Comparison of ENCODE assay signal across 8 mouse cellular contexts in genomic region chr4:45106409-45106808, GRCm38 (mm10). TPM values are rescaled to one million over a fixed set of nuclear protein-coding genes. Genes with fewer than 3 reads are reported as not detected.
A peak's percentile ranks its signal among the peaks of the same experiment; 100 is the strongest.
DNase-seq lines count a peak whose midpoint lies in the region; ATAC-seq and TF ChIP-seq lines count a peak whose summit lies in the region.

No protein-coding gene starts in this region.

- H3K27ac ChIP-seq in heart, embryonic 16.5 days (ENCODE audit: low read length) = no peak overlapping the region
- H3K27ac ChIP-seq in ES-E14 (ENCODE audit: insufficient read depth, low read depth, low read length, poor library complexity, severe bottlenecking) = no peak overlapping the region; the same call in 1 of the 2 replicates
- H3K27ac ChIP-seq in hindbrain, embryonic 12.5 days = no peak overlapping the region
- no peak overlapping the region for H3K27ac ChIP-seq in midbrain, embryonic 11.5 days (ENCODE audit: low read depth, low read length)

- in situ Hi-C loops in ES-E14 (cut with MboI; ENCODE audit: low sequenced_read_pairs in 2 of 2, unreplicated experiment in 2 of 2) = no loop called here

- H3K4me1 ChIP-seq in heart, embryonic 16.5 days (ENCODE audit: control insufficient read depth, insufficient read depth, low read length) = peaks cover 10% of the 10 kb centered on the region
- H3K4me1 ChIP-seq in ES-E14 (ENCODE audit: control insufficient read depth in 2 of 2, insufficient read depth in 2 of 2, low read length in 2 of 2, poor library complexity in 1 of 2) = peaks cover 0 to 8% of the 10 kb centered on the region in 2 experiments; a peak in 2 of 4 replicates
- H3K4me1 ChIP-seq in hindbrain, embryonic 12.5 days = peaks cover 19% of the 10 kb centered on the region
- peaks cover 7% of the 10 kb centered on the region for H3K4me1 ChIP-seq in midbrain, embryonic 11.5 days (ENCODE audit: control insufficient read depth, insufficient read depth, low read length)

- H3K27me3 ChIP-seq in heart, embryonic 16.5 days (ENCODE audit: control insufficient read depth, insufficient read depth, low read length) = no peaks in the 10 kb centered on the region
- no peaks in the 10 kb centered on the region for H3K27me3 ChIP-seq in hindbrain, embryonic 12.5 days
- H3K27me3 ChIP-seq in midbrain, embryonic 11.5 days (ENCODE audit: control insufficient read depth, insufficient read depth, low read length) = no peaks in the 10 kb centered on the region

- no peak overlapping the region; the same call in 1 of the 2 replicates for H3K9ac ChIP-seq in heart, embryonic 16.5 days (ENCODE audit: low read length)
- H3K9ac ChIP-seq in ES-E14 (ENCODE audit: insufficient read depth, low read depth, low read length, poor library complexity, severe bottlenecking) = peak overlapping the region; percentile 98
- H3K9ac ChIP-seq in hindbrain, embryonic 12.5 days = no peak overlapping the region
- H3K9ac ChIP-seq in midbrain, embryonic 11.5 days (ENCODE audit: low read length) = no peak overlapping the region

- 71% methylated on average over 5 of the region's 5 CpGs for WGBS in heart, embryonic 16.5 days
- WGBS in hindbrain, embryonic 12.5 days = 75% methylated on average over 5 of the region's 5 CpGs
- 77% methylated on average over 5 of the region's 5 CpGs for WGBS in midbrain, embryonic 11.5 days

- peaks cover 18% of the 10 kb centered on the region for H3K36me3 ChIP-seq in heart, embryonic 16.5 days (ENCODE audit: control insufficient read depth, insufficient read depth)
- H3K36me3 ChIP-seq in ES-E14 (ENCODE audit: control insufficient read depth, insufficient read depth, low read length, poor library complexity, severe bottlenecking) = peaks cover 27% of the 10 kb centered on the region
- H3K36me3 ChIP-seq in hindbrain, embryonic 12.5 days = peaks cover 26% of the 10 kb centered on the region
- H3K36me3 ChIP-seq in midbrain, embryonic 11.5 days (ENCODE audit: control insufficient read depth, insufficient read depth, low read length) = no peaks in the 10 kb centered on the region

- peak overlapping the region; percentile 84; the same call in 1 of the 2 replicates for H3K4me3 ChIP-seq in heart, embryonic 16.5 days (ENCODE audit: low read length)
- H3K4me3 ChIP-seq in ES-E14 (ENCODE audit: insufficient read depth in 1 of 2, low read depth in 1 of 2, low read length in 2 of 2, poor library complexity in 1 of 2, severe bottlenecking in 1 of 2) = peak overlapping the region; percentile 93 to 97
- H3K4me3 ChIP-seq in hindbrain, embryonic 12.5 days = no peak overlapping the region
- no peak overlapping the region for H3K4me3 ChIP-seq in midbrain, embryonic 11.5 days (ENCODE audit: low read depth, low read length)

- ATAC-seq in heart, embryonic 16.5 days (replicated peaks; ENCODE audit: extremely low read depth, insufficient read depth, low FRiP score) = no peak
- ATAC-seq in hindbrain, embryonic 12.5 days (ENCODE audit: low FRiP score) = no peak
- no peak for ATAC-seq in midbrain, embryonic 11.5 days (ENCODE audit: low FRiP score)

- no peak for DNase-seq in heart, adult 9 months (ENCODE audit: low spot score in 2 of 2)
- DNase-seq in ES-E14 (ENCODE audit: low read depth, low spot score) = peak; percentile 28
- peak; percentile 45 for DNase-seq in midbrain, embryonic 11.5 days (ENCODE audit: low spot score, missing footprints)
- DNase-seq in layer of hippocampus, postnatal 36 days = no peak
- no peak for DNase-seq in lung, adult 18-20 months
- DNase-seq in cerebellum, postnatal 25 days = no peak

- peak overlapping the region; percentile 90 for H3K4me2 ChIP-seq in heart, embryonic 16.5 days (ENCODE audit: low read depth, low read length)
- H3K4me2 ChIP-seq in hindbrain, embryonic 12.5 days (replicated peaks) = peak overlapping the region; percentile 90; the same call in 1 of the 2 replicates
- no peak overlapping the region; the same call in 1 of the 2 replicates for H3K4me2 ChIP-seq in midbrain, embryonic 11.5 days

- no peaks in the 10 kb centered on the region for H3K9me3 ChIP-seq in heart, embryonic 16.5 days (replicated peaks; ENCODE audit: control insufficient read depth, low read length)
- no peaks in the 10 kb centered on the region for H3K9me3 ChIP-seq in ES-E14 (ENCODE audit: control insufficient read depth, insufficient read depth, low read depth, low read length)
- no peaks in the 10 kb centered on the region for H3K9me3 ChIP-seq in hindbrain, embryonic 12.5 days (replicated peaks)
- no peaks in the 10 kb centered on the region for H3K9me3 ChIP-seq in midbrain, embryonic 11.5 days (ENCODE audit: control insufficient read depth, low read length)

TF ChIP-seq in ES-E14, 5 proteins besides CTCF, POLR2A, EP300 and RAD21:
- TF ChIP-seq CHD2 (IDR thresholded peaks at IDR 0.05; ENCODE audit: low read depth, low read length) = no peak
- peak; percentile 90 for TF ChIP-seq MAFK (IDR thresholded peaks at IDR 0.05; ENCODE audit: insufficient read depth, low read depth, low read length)
- no peak for TF ChIP-seq HCFC1 (IDR thresholded peaks at IDR 0.05; ENCODE audit: borderline replicate concordance, insufficient read depth, low read length)
- peak; percentile 70; the same call in 1 of the 2 replicates for TF ChIP-seq ZNF384 (IDR thresholded peaks at IDR 0.05; ENCODE audit: low read depth, low read length)
- TF ChIP-seq ZC3H11A (IDR thresholded peaks at IDR 0.05; ENCODE audit: borderline replicate concordance, low read depth, low read length) = no peak
TF ChIP-seq in ES-E14: peak in this region for 2.

RNA-seq across cellular contexts. Expression of gene Tomm5, which starts 1.5 kb away (rescaled TPM):
- 243 and 262 TPM in 2 replicates for polyA plus RNA-seq in heart, embryonic 16.5 days (2015; fragmentation: Nextera tagmentation; extraction: Ambion mirVana)
- 237 and 275 TPM in 2 replicates for total RNA-seq in ES-E14 (2012; rRNA removed)
- 137 and 148 TPM in 2 replicates for polyA plus RNA-seq in hindbrain, embryonic 12.5 days (2016; fragmentation: Nextera tagmentation; extraction: Ambion mirVana)
- 166 and 185 TPM in 2 replicates for polyA plus RNA-seq in midbrain, embryonic 11.5 days (2014; fragmentation: Nextera tagmentation; extraction: Ambion mirVana)
- total RNA-seq in layer of hippocampus, postnatal 36 days (2021) = 10 to 100 TPM; 70.3 to 70.4 TPM

RNA-seq across cellular contexts. Expression of gene Fbxo10, which starts 22.0 kb away (rescaled TPM):
- polyA plus RNA-seq in heart, embryonic 16.5 days (2015; fragmentation: Nextera tagmentation; extraction: Ambion mirVana) = 22.5 and 24.1 TPM in 2 replicates
- total RNA-seq in ES-E14 (2012; rRNA removed) = 3.3 and 4.2 TPM in 2 replicates
- polyA plus RNA-seq in hindbrain, embryonic 12.5 days (2016; fragmentation: Nextera tagmentation; extraction: Ambion mirVana) = 17.5 and 17.6 TPM in 2 replicates
- 5.0 and 5.6 TPM in 2 replicates for polyA plus RNA-seq in midbrain, embryonic 11.5 days (2014; fragmentation: Nextera tagmentation; extraction: Ambion mirVana)
- 10 to 100 TPM; 43.3 to 47.7 TPM for total RNA-seq in layer of hippocampus, postnatal 36 days (2021)

Comparison
In these comparisons a context has a peak if more than half of its experiments do, and no peak if none do; other contexts are left out.
1. H3K4me3 ChIP-seq: peak in heart, embryonic 16.5 days (single experiment) and ES-E14 (2 of 2); none in hindbrain, embryonic 12.5 days (single experiment) and midbrain, embryonic 11.5 days (single experiment).
2. DNase-seq: peak in ES-E14 (single experiment) and midbrain, embryonic 11.5 days (single experiment); none in heart, adult 9 months (0 of 2), layer of hippocampus, postnatal 36 days (0 of 2), lung, adult 18-20 months (0 of 2) and cerebellum, postnatal 25 days (0 of 2).